Mouse (Mus musculus) Patski (cell line): ENCODE results near the gene Adcy5. TPM values are rescaled to one million over a fixed set of nuclear protein-coding genes. Genes with fewer than 3 reads are reported as not detected.

Source experiments
- ATAC-seq: fragments of 100-300 bp; one replicate; pipeline ENCODE4 v1.8.0; 2021
- CTCF ChIA-PET: fragments of 350-600 bp; sonication (Branson Sonifier 250); formaldehyde crosslinking; loops from one replicate; lab custom pipeline; 2022; ENCODE audit warnings: inconsistent platforms; lab: Charles Lee
- POLR2A ChIA-PET: fragments of 350-600 bp; sonication (Branson Sonifier 250); formaldehyde crosslinking; loops from one replicate; lab custom pipeline; 2022; ENCODE audit warnings: antibody characterized with exemption, inconsistent platforms; lab: Charles Lee
- DNase-seq: peaks from one replicate; pipeline ENCODE4 v3.0.0-alpha.2; 2011; ENCODE audit warnings: low read depth, low spot score
- H3K27me3 ChIP-seq: fragments of 371-371 bp; one replicate; pipeline ENCODE4 v1.5.1; 2021
- CTCF ChIP-seq: fragments of 100-300 bp; IDR thresholded peaks from one replicate; pipeline ENCODE4 v1.5.1; 2021
- in situ Hi-C: fragments of 300-500 bp; cut with MboI; formaldehyde crosslinking; loops from 3 replicates; pipeline ENCODE4 v1.11.1; 2018; ENCODE audit warnings: low pct_unique_long_range_greater_than_20kb, mixed read lengths
- polyA plus RNA-seq: library from polyadenylated mRNA; unstranded; gene quantifications from one replicate; pipeline ENCODE4 v1.2.3, GENCODE M21; 2021

Gene Adcy5
- polyA plus RNA-seq, 1 experiment from 2014 or later: 0.05 TPM

GRCm38 (mm10) chr16:35232153-35232750 is 77.6 kb downstream of the Adcy5 start:
- no peak for ATAC-seq
- ChIA-PET POLR2A (no interaction called here), CTCF (no interaction called here)
- peaks cover 50% of the 10 kb centered on the region for H3K27me3 ChIP-seq
- no peak for DNase-seq
- no peak for TF ChIP-seq CTCF
- in situ Hi-C loops: no loop called here

- in situ Hi-C loops: no loop called here
- ATAC-seq (no peak), DNase-seq (no peak)
- ChIA-PET POLR2A (no interaction called here), CTCF (no interaction called here)
- H3K27me3 ChIP-seq: peaks cover 50% of the 10 kb centered on the region
- no peak for TF ChIP-seq CTCF
Observed at GRCm38 (mm10) chr16:35233329-35233728, 78.7 kb downstream of the Adcy5 start.

- in situ Hi-C loops: no loop called here
- peaks cover 42% of the 10 kb centered on the region for H3K27me3 ChIP-seq
- ChIA-PET POLR2A (no interaction called here), CTCF (no interaction called here)
- ATAC-seq (no peak), DNase-seq (no peak)
- TF ChIP-seq CTCF: no peak
Observed at GRCm38 (mm10) chr16:35237091-35237490, 82.4 kb downstream of the Adcy5 start.

GRCm38 (mm10) chr16:35239318-35239965 is 84.8 kb downstream of the Adcy5 start:
- in situ Hi-C loops: no loop called here
- H3K27me3 ChIP-seq: peaks cover 33% of the 10 kb centered on the region
- POLR2A ChIA-PET: no interaction called here
- CTCF ChIA-PET: interaction anchor here (1.4 kb wide), 1 partner anchor 12 kb away, joined by 3 read pairs; no protein-coding TSS in a partner anchor
- TF ChIP-seq CTCF: no peak
- DNase-seq (no peak), ATAC-seq (no peak)

- TF ChIP-seq CTCF: no peak
- H3K27me3 ChIP-seq: peaks cover 32% of the 10 kb centered on the region
- POLR2A ChIA-PET: no interaction called here
- ATAC-seq (no peak), DNase-seq (no peak)
- in situ Hi-C loops: no loop called here
- CTCF ChIA-PET: interaction anchor here (1.4 kb wide), 1 partner anchor 11 kb away, joined by 3 read pairs; no protein-coding TSS in a partner anchor
Observed at GRCm38 (mm10) chr16:35239966-35240730, 85.5 kb downstream of the Adcy5 start.

- H3K27me3 ChIP-seq: peaks cover 34% of the 10 kb centered on the region
- TF ChIP-seq CTCF: no peak
- ChIA-PET CTCF (no interaction called here), POLR2A (no interaction called here)
- ATAC-seq: no peak
- in situ Hi-C loops: no loop called here
- no peak for DNase-seq
Observed at GRCm38 (mm10) chr16:35247364-35247763, 92.7 kb downstream of the Adcy5 start.

GRCm38 (mm10) chr16:35248825-35249224 is 94.1 kb downstream of the Adcy5 start:
- ChIA-PET POLR2A (no interaction called here), CTCF (no interaction called here)
- in situ Hi-C loops: no loop called here

GRCm38 (mm10) chr16:35249763-35250162 is 95.1 kb downstream of the Adcy5 start:
- POLR2A ChIA-PET: no interaction called here
- peaks cover 39% of the 10 kb centered on the region for H3K27me3 ChIP-seq
- no peak for TF ChIP-seq CTCF
- CTCF ChIA-PET: no interaction called here
- DNase-seq (no peak), ATAC-seq (no peak)
- in situ Hi-C loops: no loop called here

More at GRCm38 (mm10) chr16:35248825-35249224, 94.1 kb downstream of the Adcy5 start:
- no peak for ATAC-seq
- DNase-seq: no peak
- peaks cover 39% of the 10 kb centered on the region for H3K27me3 ChIP-seq
- TF ChIP-seq CTCF: no peak

GRCm38 (mm10) chr16:35251690-35252089 is 97.0 kb downstream of the Adcy5 start:
- CTCF ChIA-PET: interaction anchor here (1.6 kb wide), 1 partner anchor 11 kb away, joined by 3 read pairs; no protein-coding TSS in a partner anchor

GRCm38 (mm10) chr16:35252967-35253366 is 98.3 kb downstream of the Adcy5 start:
- DNase-seq (no peak), ATAC-seq (no peak)
- peaks cover 29% of the 10 kb centered on the region for H3K27me3 ChIP-seq
- TF ChIP-seq CTCF: no peak
- ChIA-PET POLR2A (no interaction called here), CTCF (no interaction called here)
- in situ Hi-C loops: no loop called here

More at GRCm38 (mm10) chr16:35251690-35252089, 97.0 kb downstream of the Adcy5 start:
- peaks cover 33% of the 10 kb centered on the region for H3K27me3 ChIP-seq
- no peak for ATAC-seq
- no peak for TF ChIP-seq CTCF
- in situ Hi-C loops: no loop called here
- DNase-seq: no peak
- POLR2A ChIA-PET: no interaction called here
